Mouse (Mus musculus): ENCODE measurements around the gene Cnot6l. TPM values are rescaled to one million over a fixed set of nuclear protein-coding genes. Genes with fewer than 3 reads are reported as not detected.

Cnot6l gene
- polyA plus RNA-seq, 1 experiment from 2014 or later = 13.7 TPM

DNA sequence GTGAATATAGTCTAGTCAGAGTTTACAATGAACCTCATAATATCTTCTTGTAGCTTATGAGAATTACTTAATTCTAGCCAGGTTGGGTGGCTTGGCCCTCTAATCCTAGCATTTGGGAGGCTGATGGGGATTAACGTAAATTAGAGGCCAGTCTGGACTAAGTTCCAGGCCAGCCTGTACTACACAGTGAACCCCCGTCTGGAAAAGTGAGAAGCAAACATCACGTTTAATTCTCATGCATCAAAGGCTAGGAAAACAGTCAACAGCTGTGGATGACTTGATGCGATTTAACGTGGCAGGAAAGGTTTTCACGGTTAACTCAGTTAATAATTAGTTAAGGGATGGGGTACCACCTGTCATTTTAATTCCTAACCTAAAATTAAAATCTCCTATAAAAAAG lies 34.3 kb upstream of the Cnot6l start:
- no peak overlapping the region for H3K27ac ChIP-seq (replicated peaks; ENCODE audit: low read depth, low read length)
- no peak for ATAC-seq (replicated peaks; ENCODE audit: insufficient number of reproducible peaks, low FRiP score, low TSS enrichment, low read depth)
- no peak overlapping the region for H3K9ac ChIP-seq (replicated peaks; ENCODE audit: low read length)
- no peak for DNase-seq (ENCODE audit: low spot score)
- H3K4me1 ChIP-seq (ENCODE audit: control insufficient read depth, insufficient read depth, low read length) = no peaks in the 10 kb centered on the region
- no peak overlapping the region for H3K4me2 ChIP-seq (ENCODE audit: low read depth, low read length)
- no peaks in the 10 kb centered on the region for H3K36me3 ChIP-seq (replicated peaks; ENCODE audit: control insufficient read depth, insufficient read depth, low read depth, low read length)
- H3K9me3 ChIP-seq (replicated peaks; ENCODE audit: control insufficient read depth, low read length) = no peaks in the 10 kb centered on the region
- H3K4me3 ChIP-seq (ENCODE audit: low read depth, low read length) = no peak overlapping the region
- 61% methylated on average over 6 of the region's 6 CpGs for WGBS
- no peaks in the 10 kb centered on the region for H3K27me3 ChIP-seq (ENCODE audit: control insufficient read depth, insufficient read depth, low read length)

DNA sequence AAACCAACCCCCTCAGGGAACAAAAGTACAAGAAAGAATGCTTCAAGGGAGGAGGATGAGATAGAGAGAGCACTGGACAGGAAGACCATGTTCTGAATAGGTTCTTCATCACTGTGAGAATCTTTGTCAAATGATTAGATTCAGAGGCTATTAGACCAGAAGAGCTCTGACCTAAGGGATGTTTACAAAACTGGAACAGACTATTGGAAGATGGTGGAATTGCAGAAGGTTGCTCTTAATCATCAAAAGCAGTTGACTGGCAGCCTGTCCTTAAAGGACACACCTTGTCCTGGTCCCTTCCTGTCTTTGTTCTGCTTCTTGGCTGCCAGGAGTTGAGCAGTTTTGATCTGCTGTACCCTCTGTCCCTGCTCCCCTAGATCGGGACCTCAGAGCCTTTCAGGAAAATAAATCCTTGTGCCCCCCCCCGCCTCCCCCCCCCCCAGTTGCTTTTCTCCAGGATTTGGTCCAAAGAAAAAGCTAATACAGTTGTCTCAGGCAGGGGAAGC lies 32.6 kb upstream of the Cnot6l start:
- H3K9ac ChIP-seq (replicated peaks; ENCODE audit: low read length) = no peak overlapping the region
- no peak overlapping the region for H3K4me3 ChIP-seq (ENCODE audit: low read depth, low read length)
- H3K4me2 ChIP-seq (ENCODE audit: low read depth, low read length) = no peak overlapping the region
- H3K27ac ChIP-seq (replicated peaks; ENCODE audit: low read depth, low read length) = no peak overlapping the region
- no peaks in the 10 kb centered on the region for H3K4me1 ChIP-seq (ENCODE audit: control insufficient read depth, insufficient read depth, low read length)
- ATAC-seq (replicated peaks; ENCODE audit: insufficient number of reproducible peaks, low FRiP score, low TSS enrichment, low read depth) (no peak), DNase-seq (ENCODE audit: low spot score) (no peak)
- H3K9me3 ChIP-seq (replicated peaks; ENCODE audit: control insufficient read depth, low read length) = no peaks in the 10 kb centered on the region
- no peaks in the 10 kb centered on the region for H3K27me3 ChIP-seq (ENCODE audit: control insufficient read depth, insufficient read depth, low read length)
- no peaks in the 10 kb centered on the region for H3K36me3 ChIP-seq (replicated peaks; ENCODE audit: control insufficient read depth, insufficient read depth, low read depth, low read length)
- 52% methylated on average over 2 of the region's 2 CpGs for WGBS

DNA sequence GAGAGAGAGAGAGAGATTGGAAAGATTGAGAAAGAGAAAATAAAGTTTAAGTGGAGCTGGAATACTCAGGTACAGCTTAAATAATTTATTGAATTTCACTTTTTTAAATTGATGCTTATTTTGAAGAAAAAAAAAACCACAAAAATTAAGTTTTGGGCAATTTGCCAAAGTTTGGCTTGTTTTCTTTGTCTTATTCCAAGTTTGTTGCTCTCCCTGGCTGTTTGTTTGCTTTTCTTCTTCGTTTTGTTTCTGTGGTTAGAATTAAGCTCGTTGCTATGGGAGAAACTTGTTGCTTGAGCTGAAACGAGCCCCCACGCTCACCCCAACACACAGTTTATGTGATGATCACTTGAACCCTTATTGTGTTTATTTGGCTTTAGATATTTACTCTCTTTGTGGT lies 27.3 kb upstream of the Cnot6l start:
- no peaks in the 10 kb centered on the region for H3K27me3 ChIP-seq (ENCODE audit: control insufficient read depth, insufficient read depth, low read length)
- no peak overlapping the region for H3K4me3 ChIP-seq (ENCODE audit: low read depth, low read length)
- no peak for ATAC-seq (replicated peaks; ENCODE audit: insufficient number of reproducible peaks, low FRiP score, low TSS enrichment, low read depth)
- no peak overlapping the region for H3K9ac ChIP-seq (replicated peaks; ENCODE audit: low read length)
- H3K36me3 ChIP-seq (replicated peaks; ENCODE audit: control insufficient read depth, insufficient read depth, low read depth, low read length) = no peaks in the 10 kb centered on the region
- no peak overlapping the region for H3K27ac ChIP-seq (replicated peaks; ENCODE audit: low read depth, low read length)
- no peaks in the 10 kb centered on the region for H3K4me1 ChIP-seq (ENCODE audit: control insufficient read depth, insufficient read depth, low read length)
- no peak for DNase-seq (ENCODE audit: low spot score)
- no peak overlapping the region for H3K4me2 ChIP-seq (ENCODE audit: low read depth, low read length)
- 63% methylated on average over 4 of the region's 4 CpGs for WGBS
- no peaks in the 10 kb centered on the region for H3K9me3 ChIP-seq (replicated peaks; ENCODE audit: control insufficient read depth, low read length)

DNA sequence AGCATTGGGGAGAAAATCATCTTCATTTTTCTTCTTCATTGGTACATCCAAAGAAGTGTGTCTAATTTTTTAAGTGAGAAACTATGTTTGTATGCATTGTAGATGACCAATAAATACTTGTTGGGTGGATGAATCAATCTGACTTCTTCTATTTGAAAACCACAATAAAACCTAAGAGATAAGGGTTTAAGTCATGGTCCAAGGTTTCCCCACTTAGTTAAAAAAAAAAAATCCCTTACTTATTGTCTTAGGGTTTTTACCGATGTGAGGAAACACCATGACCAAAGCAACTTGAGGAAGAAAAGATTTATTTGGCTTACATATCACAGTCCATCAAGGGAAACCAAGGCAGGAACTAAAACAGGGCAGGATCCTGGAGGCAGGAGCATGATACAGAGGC lies 25.8 kb upstream of the Cnot6l start:
- 89% methylated on average over 1 of the region's 1 CpGs for WGBS
- Histone ChIP-seq H3K27me3 (ENCODE audit: control insufficient read depth, insufficient read depth, low read length) (no peaks in the 10 kb centered on the region), H3K27ac (replicated peaks; ENCODE audit: low read depth, low read length) (no peak overlapping the region), H3K9ac (replicated peaks; ENCODE audit: low read length) (no peak overlapping the region), H3K4me3 (ENCODE audit: low read depth, low read length) (no peak overlapping the region), H3K9me3 (replicated peaks; ENCODE audit: control insufficient read depth, low read length) (no peaks in the 10 kb centered on the region), H3K4me2 (ENCODE audit: low read depth, low read length) (no peak overlapping the region), H3K36me3 (replicated peaks; ENCODE audit: control insufficient read depth, insufficient read depth, low read depth, low read length) (no peaks in the 10 kb centered on the region), H3K4me1 (ENCODE audit: control insufficient read depth, insufficient read depth, low read length) (no peaks in the 10 kb centered on the region)
- DNase-seq (ENCODE audit: low spot score) = no peak
- no peak for ATAC-seq (replicated peaks; ENCODE audit: insufficient number of reproducible peaks, low FRiP score, low TSS enrichment, low read depth)

DNA sequence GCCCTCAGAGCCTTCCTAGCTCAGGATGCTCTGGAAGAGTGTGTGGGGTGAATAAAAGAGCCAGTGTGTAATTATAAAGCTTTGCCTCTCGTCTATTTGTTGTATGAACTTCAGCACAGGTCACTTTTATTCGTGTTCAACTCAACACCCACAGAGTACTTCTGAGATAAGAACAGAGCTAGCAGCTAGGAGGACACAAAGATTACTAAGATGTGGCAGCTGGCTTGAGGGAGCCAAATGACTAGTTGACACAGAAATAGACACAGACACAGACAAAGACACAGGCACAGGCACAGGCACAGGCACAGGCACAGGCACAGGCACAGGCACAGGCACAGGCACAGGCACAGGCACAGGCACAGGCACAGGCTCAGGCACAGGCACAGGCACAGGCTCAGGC lies 20.0 kb upstream of the Cnot6l start:
- H3K9me3 ChIP-seq (replicated peaks; ENCODE audit: control insufficient read depth, low read length) = no peaks in the 10 kb centered on the region
- no peaks in the 10 kb centered on the region for H3K36me3 ChIP-seq (replicated peaks; ENCODE audit: control insufficient read depth, insufficient read depth, low read depth, low read length)
- H3K4me3 ChIP-seq (ENCODE audit: low read depth, low read length) = no peak overlapping the region
- ATAC-seq (replicated peaks; ENCODE audit: insufficient number of reproducible peaks, low FRiP score, low TSS enrichment, low read depth) = no peak
- DNase-seq (ENCODE audit: low spot score) = no peak
- no peak overlapping the region for H3K27ac ChIP-seq (replicated peaks; ENCODE audit: low read depth, low read length)
- H3K9ac ChIP-seq (replicated peaks; ENCODE audit: low read length) = no peak overlapping the region
- no peaks in the 10 kb centered on the region for H3K27me3 ChIP-seq (ENCODE audit: control insufficient read depth, insufficient read depth, low read length)
- H3K4me2 ChIP-seq (ENCODE audit: low read depth, low read length) = no peak overlapping the region
- no peaks in the 10 kb centered on the region for H3K4me1 ChIP-seq (ENCODE audit: control insufficient read depth, insufficient read depth, low read length)
- 65% methylated on average over 2 of the region's 2 CpGs for WGBS

DNA sequence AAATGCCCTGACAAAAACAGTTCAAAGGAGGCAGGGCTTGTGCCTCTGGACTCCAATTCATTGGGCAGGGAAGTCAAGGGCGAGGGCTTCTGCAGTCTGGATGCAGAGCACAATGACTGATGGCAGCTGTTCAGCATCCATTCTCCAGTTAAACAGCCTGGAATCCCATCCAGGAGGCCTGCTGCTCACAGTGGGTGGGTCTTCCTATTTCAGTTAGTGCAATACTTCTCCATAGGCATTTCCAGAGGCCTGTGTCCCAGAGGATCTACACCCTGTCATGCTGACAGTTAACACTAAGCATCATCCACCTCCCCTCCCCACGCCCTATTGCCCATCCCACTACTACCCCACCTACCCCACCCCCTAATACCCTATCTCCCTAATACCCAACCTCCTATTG lies 19.2 kb upstream of the Cnot6l start:
- no peak for ATAC-seq (replicated peaks; ENCODE audit: insufficient number of reproducible peaks, low FRiP score, low TSS enrichment, low read depth)

DNA sequence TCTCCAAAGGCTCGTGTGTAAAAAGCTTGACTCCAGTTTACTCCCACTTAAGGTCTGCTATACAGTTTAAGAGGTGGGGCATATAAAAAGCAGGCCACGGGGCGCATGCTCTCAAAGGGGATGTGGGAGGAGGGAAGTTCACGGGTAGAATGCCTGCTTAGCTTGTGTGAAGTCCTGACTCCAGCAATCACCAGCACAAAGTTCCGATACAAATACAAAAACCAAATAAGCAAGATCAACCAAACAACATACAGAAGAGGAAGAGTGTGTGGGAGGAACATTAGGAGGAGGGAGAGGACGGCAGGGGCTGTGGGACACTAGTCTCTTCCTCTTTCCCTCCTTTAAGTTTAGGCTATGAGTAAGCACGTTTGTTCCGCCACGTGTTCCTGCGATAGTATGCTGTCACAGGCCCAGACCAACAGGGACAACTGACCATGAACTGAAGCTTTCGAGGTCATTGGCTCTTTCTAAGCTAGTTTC lies 12.9 kb upstream of the Cnot6l start:
- 76% methylated on average over 11 of the region's 11 CpGs for WGBS
- no peak overlapping the region for H3K4me3 ChIP-seq (ENCODE audit: low read depth, low read length)
- no peaks in the 10 kb centered on the region for H3K27me3 ChIP-seq (ENCODE audit: control insufficient read depth, insufficient read depth, low read length)
- ATAC-seq (replicated peaks; ENCODE audit: insufficient number of reproducible peaks, low FRiP score, low TSS enrichment, low read depth) = no peak
- H3K36me3 ChIP-seq (replicated peaks; ENCODE audit: control insufficient read depth, insufficient read depth, low read depth, low read length) = no peaks in the 10 kb centered on the region
- H3K9me3 ChIP-seq (replicated peaks; ENCODE audit: control insufficient read depth, low read length) = no peaks in the 10 kb centered on the region
- no peak for DNase-seq (ENCODE audit: low spot score)
- no peak overlapping the region for H3K4me2 ChIP-seq (ENCODE audit: low read depth, low read length)
- no peaks in the 10 kb centered on the region for H3K4me1 ChIP-seq (ENCODE audit: control insufficient read depth, insufficient read depth, low read length)
- no peak overlapping the region for H3K9ac ChIP-seq (replicated peaks; ENCODE audit: low read length)
- no peak overlapping the region for H3K27ac ChIP-seq (replicated peaks; ENCODE audit: low read depth, low read length)

More for the DNA sequence above, 19.2 kb upstream of the Cnot6l start:
- no peak overlapping the region for H3K9ac ChIP-seq (replicated peaks; ENCODE audit: low read length)
- 73% methylated on average over 2 of the region's 2 CpGs for WGBS
- no peaks in the 10 kb centered on the region for H3K36me3 ChIP-seq (replicated peaks; ENCODE audit: control insufficient read depth, insufficient read depth, low read depth, low read length)
- H3K27me3 ChIP-seq (ENCODE audit: control insufficient read depth, insufficient read depth, low read length) = no peaks in the 10 kb centered on the region
- no peaks in the 10 kb centered on the region for H3K9me3 ChIP-seq (replicated peaks; ENCODE audit: control insufficient read depth, low read length)
- no peak overlapping the region for H3K27ac ChIP-seq (replicated peaks; ENCODE audit: low read depth, low read length)
- H3K4me3 ChIP-seq (ENCODE audit: low read depth, low read length) = no peak overlapping the region
- H3K4me2 ChIP-seq (ENCODE audit: low read depth, low read length) = no peak overlapping the region
- no peaks in the 10 kb centered on the region for H3K4me1 ChIP-seq (ENCODE audit: control insufficient read depth, insufficient read depth, low read length)
- no peak for DNase-seq (ENCODE audit: low spot score)

DNA sequence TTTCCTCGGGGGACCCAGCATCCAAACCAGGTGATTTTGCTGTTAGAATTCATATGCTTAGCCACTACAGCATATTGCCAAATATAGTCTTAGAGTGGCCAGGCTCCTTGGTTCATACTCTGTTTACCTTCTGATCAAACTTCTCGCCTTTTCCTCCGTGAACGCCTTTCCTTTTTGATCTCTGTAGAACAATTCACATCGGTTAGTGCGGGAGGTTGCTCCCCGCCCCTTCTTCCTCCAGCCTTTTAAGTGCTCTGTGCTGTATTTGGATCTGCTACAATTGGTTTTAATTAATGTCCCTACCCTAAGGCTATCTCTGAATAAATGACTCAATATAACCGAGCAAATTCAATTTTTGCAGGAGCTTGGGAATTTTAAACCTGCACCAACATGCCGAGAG lies 12.2 kb upstream of the Cnot6l start:
- DNase-seq (ENCODE audit: low spot score) (peak; percentile 54), ATAC-seq (replicated peaks; ENCODE audit: insufficient number of reproducible peaks, low FRiP score, low TSS enrichment, low read depth) (no peak; the same call in 1 of the 2 replicates)
- Histone ChIP-seq H3K9ac (replicated peaks; ENCODE audit: low read length) (no peak overlapping the region), H3K27me3 (ENCODE audit: control insufficient read depth, insufficient read depth, low read length) (no peaks in the 10 kb centered on the region), H3K36me3 (replicated peaks; ENCODE audit: control insufficient read depth, insufficient read depth, low read depth, low read length) (no peaks in the 10 kb centered on the region), H3K4me3 (ENCODE audit: low read depth, low read length) (no peak overlapping the region), H3K27ac (replicated peaks; ENCODE audit: low read depth, low read length) (no peak overlapping the region), H3K4me2 (ENCODE audit: low read depth, low read length) (no peak overlapping the region; the same call in 1 of the 2 replicates), H3K9me3 (replicated peaks; ENCODE audit: control insufficient read depth, low read length) (no peaks in the 10 kb centered on the region), H3K4me1 (ENCODE audit: control insufficient read depth, insufficient read depth, low read length) (no peaks in the 10 kb centered on the region)
- WGBS = 38% methylated on average over 9 of the region's 9 CpGs

Data from embryonic facial prominence, embryonic 11.5 days (tissue).